Mouse (Mus musculus) 3134 (cell line): Measurements from ENCODE around the gene Guca1b.

Source experiments
- DNase-seq: peaks from one replicate; pipeline ENCODE4 v3.0.0-alpha.2; 2011; ENCODE audit warnings: low spot score; ENCODE audit not compliant: insufficient read length; ENCODE audit errors: extremely low read depth

The Guca1b gene

GRCm38 (mm10) chr17:47385145-47385544 lies at the start of gene Guca1b:
Gene Guca1b (plus strand): TSS chr17:47385393.
- no peak for DNase-seq

- DNase-seq, result no peak
Observed at GRCm38 (mm10) chr17:47343121-47343520, 42.1 kb upstream of the Guca1b start.

- DNase-seq, result no peak
Observed at GRCm38 (mm10) chr17:47349721-47350319, 35.4 kb upstream of the Guca1b start.

GRCm38 (mm10) chr17:47359964-47360363 lies 25.2 kb upstream of the Guca1b start:
- peak; percentile 48 for DNase-seq

- DNase-seq, result no peak
Observed at GRCm38 (mm10) chr17:47361343-47361742, 23.9 kb upstream of the Guca1b start.

- peak; percentile 89 for DNase-seq
Observed at GRCm38 (mm10) chr17:47368401-47369086, 16.6 kb upstream of the Guca1b start, which contains the start of gene Mrps10. Gene Mrps10 (plus strand): TSS chr17:47368887.

GRCm38 (mm10) chr17:47369087-47369443 lies 16.1 kb upstream of the Guca1b start:
- no peak for DNase-seq

GRCm38 (mm10) chr17:47371451-47371850 lies 13.7 kb upstream of the Guca1b start:
- peak; percentile 45 for DNase-seq

GRCm38 (mm10) chr17:47373991-47374390 lies 11.2 kb upstream of the Guca1b start:
- DNase-seq, result no peak

- no peak for DNase-seq
Observed at GRCm38 (mm10) chr17:47376779-47377280, 8.4 kb upstream of the Guca1b start.

GRCm38 (mm10) chr17:47378133-47378532 lies 7.1 kb upstream of the Guca1b start:
- no peak for DNase-seq

- no peak for DNase-seq
Observed at GRCm38 (mm10) chr17:47381917-47382316, 3.3 kb upstream of the Guca1b start.

- DNase-seq, result no peak
Observed at GRCm38 (mm10) chr17:47383266-47383665, 1.9 kb upstream of the Guca1b start.

- no peak for DNase-seq
Observed at GRCm38 (mm10) chr17:47384064-47384463, 1.1 kb upstream of the Guca1b start.

- no peak for DNase-seq
Observed at GRCm38 (mm10) chr17:47386649-47387048, 1.5 kb downstream of the Guca1b start.

GRCm38 (mm10) chr17:47394223-47394869 lies 9.2 kb downstream of the Guca1b start:
- no peak for DNase-seq

- DNase-seq, result peak; percentile 60
Observed at GRCm38 (mm10) chr17:47395376-47395913, 10.3 kb downstream of the Guca1b start.

- no peak for DNase-seq
Observed at GRCm38 (mm10) chr17:47399091-47399490, 13.9 kb downstream of the Guca1b start.

- DNase-seq, result no peak
Observed at GRCm38 (mm10) chr17:47400451-47400850, 15.3 kb downstream of the Guca1b start, which contains the start of gene Guca1a. Gene Guca1a (minus strand): TSS chr17:47400584.

- no peak for DNase-seq
Observed at GRCm38 (mm10) chr17:47407717-47408557, 22.7 kb downstream of the Guca1b start.

- DNase-seq, result no peak
Observed at GRCm38 (mm10) chr17:47408558-47408898, 23.3 kb downstream of the Guca1b start.
